Mouse (Mus musculus): Measurements from ENCODE around the gene Prrc2a. TPM values are rescaled to one million over a fixed set of nuclear protein-coding genes. Genes with fewer than 3 reads are reported as not detected.
A peak's percentile ranks its signal among the peaks of the same experiment; 100 is the strongest.

Prrc2a gene
- polyA plus RNA-seq, 1 experiment from 2014 or later, result 125 TPM

DNA sequence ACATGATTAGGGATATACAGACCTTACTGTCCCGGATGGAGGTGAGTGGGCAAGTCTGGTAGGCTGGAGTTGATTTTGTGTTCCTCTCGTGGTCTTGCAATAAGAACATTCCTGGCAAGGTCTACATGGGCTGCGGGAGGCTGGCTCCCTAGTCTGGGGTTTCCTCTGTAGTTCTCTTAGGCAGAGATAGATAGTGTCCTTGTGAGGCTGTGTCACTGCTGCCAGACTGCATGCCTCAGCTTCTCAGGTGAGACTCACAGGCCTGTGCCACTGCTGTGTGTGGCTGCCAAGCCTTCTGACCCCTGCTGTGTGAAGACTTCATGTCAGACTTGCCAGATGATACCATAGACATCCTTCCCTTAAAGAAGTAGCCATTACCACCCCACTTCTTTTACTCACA lies 25.4 kb downstream of the Prrc2a start:
- Histone ChIP-seq H3K9ac (no peak overlapping the region), H3K4me1 (replicated peaks) (peaks cover 10% of the 10 kb centered on the region), H3K27me3 (replicated peaks) (no peaks in the 10 kb centered on the region), H3K27ac (no peak overlapping the region), H3K4me2 (replicated peaks) (no peak overlapping the region), H3K36me3 (peaks cover 61% of the 10 kb centered on the region), H3K9me3 (no peaks in the 10 kb centered on the region), H3K4me3 (replicated peaks) (no peak overlapping the region)
- ATAC-seq, result no peak
- 91% methylated on average over 3 of the region's 3 CpGs for WGBS

DNA sequence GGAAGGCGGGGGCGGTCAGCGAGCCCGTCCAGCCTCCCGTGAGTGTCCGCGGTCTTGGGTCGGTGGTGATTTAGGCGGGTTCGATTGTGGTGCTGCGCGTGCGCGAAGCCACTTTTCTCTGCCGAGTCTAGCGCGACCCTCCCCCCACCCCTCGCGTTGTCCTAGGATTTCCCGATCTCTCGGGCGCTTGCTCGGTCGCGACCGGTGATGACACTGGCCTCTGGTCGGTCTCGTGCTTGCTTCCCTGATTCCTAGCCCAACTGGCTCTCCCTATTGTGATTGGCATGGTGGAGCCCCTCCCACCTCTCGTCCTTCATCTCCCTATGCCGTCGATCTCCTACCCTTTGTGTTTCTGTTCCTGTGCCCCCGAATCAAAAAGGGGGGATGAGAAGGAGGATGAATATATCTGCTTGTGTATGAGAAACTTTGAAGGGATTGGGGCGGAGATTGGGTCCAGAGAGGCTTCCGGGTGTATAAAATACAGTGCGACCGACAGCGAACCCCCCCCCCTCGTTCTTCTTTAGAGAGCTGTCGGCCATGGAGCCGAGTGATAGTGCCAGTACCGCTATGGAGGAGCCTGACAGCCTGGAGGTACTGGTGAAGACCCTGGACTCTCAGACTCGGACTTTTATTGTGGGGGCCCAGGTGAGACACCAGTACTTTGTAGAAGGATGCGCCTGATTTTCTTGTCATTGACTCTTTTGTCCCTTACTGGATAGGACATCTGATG lies 28.9 kb downstream of the Prrc2a start:
- H3K4me3 ChIP-seq (replicated peaks), result peak overlapping the region; percentile 68
- H3K27me3 ChIP-seq (replicated peaks), result no peaks in the 10 kb centered on the region
- peak overlapping the region; percentile 76 for H3K9ac ChIP-seq
- under 1% methylated on average over 43 of the region's 43 CpGs for WGBS
- H3K27ac ChIP-seq, result peak overlapping the region; percentile 95
- H3K4me1 ChIP-seq (replicated peaks), result peaks cover 10% of the 10 kb centered on the region
- H3K36me3 ChIP-seq, result peaks cover 26% of the 10 kb centered on the region
- peak; percentile 67 for ATAC-seq
- H3K9me3 ChIP-seq, result no peaks in the 10 kb centered on the region
- peak overlapping the region; percentile 69 for H3K4me2 ChIP-seq (replicated peaks)

DNA sequence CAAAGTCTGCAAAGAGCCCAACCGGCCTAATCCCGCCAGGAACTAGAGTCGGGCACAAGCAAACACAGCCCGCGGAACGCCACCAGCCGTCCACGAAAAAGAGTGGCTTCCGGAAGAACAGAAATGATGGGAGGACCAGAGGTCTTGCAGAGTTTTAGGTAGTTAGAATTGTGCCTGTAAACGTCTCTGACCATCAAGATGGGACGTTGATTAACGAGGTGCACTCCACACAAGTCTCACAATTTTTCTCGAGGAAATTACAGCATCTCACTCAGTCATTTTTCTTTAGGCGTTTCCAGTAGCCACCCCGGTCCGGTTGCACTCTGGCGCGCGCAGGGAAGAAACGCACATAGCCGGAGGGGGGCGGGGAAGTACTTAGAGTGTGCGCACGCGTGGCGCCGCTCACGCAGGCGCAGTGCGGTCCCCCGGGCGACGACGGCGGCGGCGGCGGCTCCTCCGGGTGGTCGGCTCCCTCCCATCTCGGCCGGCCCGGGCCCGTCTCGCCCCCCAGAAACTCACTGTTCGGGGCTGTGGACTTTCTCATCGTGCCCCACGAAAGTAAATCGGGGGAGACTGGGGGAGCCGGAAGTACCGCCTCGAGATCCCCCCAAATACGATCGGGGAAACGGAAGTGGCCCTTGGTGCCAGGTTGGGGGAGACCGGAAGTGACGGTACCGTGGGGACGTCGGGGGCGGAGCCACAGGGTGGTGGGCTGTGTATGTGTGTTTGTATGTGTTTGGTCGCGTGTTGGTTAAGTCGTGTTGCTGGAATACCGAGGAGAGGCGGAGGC lies 29.7 kb downstream of the Prrc2a start, which contains the start of gene Bag6:
Gene Bag6, plus strand, starts transcription at position 378 of the 790 bp plus-strand sequence.
- WGBS, result under 1% methylated on average over 66 of the region's 66 CpGs
- H3K4me1 ChIP-seq (replicated peaks), result peaks cover 10% of the 10 kb centered on the region
- H3K4me2 ChIP-seq (replicated peaks), result peak within 1 kb of the TSS; percentile 69
- peak; percentile 95 for ATAC-seq
- H3K4me3 ChIP-seq (replicated peaks), result peak within 1 kb of the TSS; percentile 68
- H3K9ac ChIP-seq, result peak within 1 kb of the TSS; percentile 76
- peak within 1 kb of the TSS; percentile 95 for H3K27ac ChIP-seq
- H3K9me3 ChIP-seq, result no peaks in the 10 kb centered on the region
- H3K36me3 ChIP-seq, result peaks cover 18% of the 10 kb centered on the region
- H3K27me3 ChIP-seq (replicated peaks), result no peaks in the 10 kb centered on the region

DNA sequence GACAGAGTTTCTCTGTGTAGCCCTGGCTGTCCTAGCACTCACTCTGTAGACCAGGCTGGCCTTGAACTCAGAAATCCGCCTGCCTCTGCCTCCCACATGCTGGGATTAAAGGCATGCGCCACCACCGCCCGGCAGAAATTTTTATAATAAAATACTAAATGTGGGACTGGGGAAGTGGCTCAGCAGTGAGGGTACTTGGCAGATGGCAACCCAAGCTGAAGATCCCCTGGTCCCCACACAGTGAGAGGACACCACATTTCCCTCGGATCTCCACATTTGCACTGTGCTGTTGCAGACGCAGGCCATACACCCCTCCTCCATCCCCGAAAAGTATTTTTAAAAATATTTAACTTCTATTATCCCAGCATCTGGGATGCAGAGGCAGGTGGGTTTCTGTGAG lies 31.2 kb downstream of the Prrc2a start:
- Histone ChIP-seq H3K9ac (no peak overlapping the region), H3K36me3 (peaks cover 4% of the 10 kb centered on the region)
- 95% methylated on average over 7 of the region's 7 CpGs for WGBS

DNA sequence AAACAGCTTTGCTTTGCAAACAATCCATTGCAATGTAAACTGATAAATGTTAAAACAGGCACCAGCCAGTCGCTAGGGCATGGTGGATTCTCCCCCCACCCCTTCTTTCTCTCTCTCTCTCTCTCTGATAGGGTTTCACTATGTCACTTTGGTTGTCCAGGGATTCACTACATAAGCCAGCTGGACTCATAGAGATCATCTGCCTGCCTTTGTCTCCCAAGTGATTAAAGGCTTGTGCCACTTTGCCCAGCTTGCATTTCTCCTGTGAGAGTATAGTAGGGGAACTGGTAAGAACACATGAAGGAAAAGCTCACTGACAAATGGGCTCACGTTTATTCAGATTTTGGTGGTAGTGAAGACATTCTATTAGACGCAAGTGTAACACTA lies 32.5 kb downstream of the Prrc2a start:
- no peak for ATAC-seq
- 0 out of 2 replicates have a peak, but pooled peaks cover 3% of the 10 kb centered on the region for H3K36me3 ChIP-seq
- H3K27ac ChIP-seq, result no peak overlapping the region
- no peak overlapping the region for H3K9ac ChIP-seq
- no peaks in the 10 kb centered on the region for H3K9me3 ChIP-seq
- no peak overlapping the region for H3K4me2 ChIP-seq (replicated peaks)
- H3K27me3 ChIP-seq (replicated peaks), result no peaks in the 10 kb centered on the region
- no peak overlapping the region for H3K4me3 ChIP-seq (replicated peaks)
- H3K4me1 ChIP-seq (replicated peaks), result peaks cover 14% of the 10 kb centered on the region
- 64% methylated on average over 3 of the region's 3 CpGs for WGBS

More for the DNA sequence above, 31.2 kb downstream of the Prrc2a start:
- Histone ChIP-seq H3K27me3 (replicated peaks) (no peaks in the 10 kb centered on the region), H3K27ac (no peak overlapping the region), H3K4me1 (replicated peaks) (peaks cover 10% of the 10 kb centered on the region), H3K4me2 (replicated peaks) (no peak overlapping the region), H3K9me3 (no peaks in the 10 kb centered on the region), H3K4me3 (replicated peaks) (no peak overlapping the region)
- no peak for ATAC-seq

GRCm38 (mm10) chr17:35131500-35132173 lies 33.1 kb downstream of the Prrc2a start, which contains the start of gene Apom:
Gene Apom (minus strand): TSS chr17:35132050.
- H3K27ac ChIP-seq, result no peak within 1 kb of the TSS
- H3K4me3 ChIP-seq (replicated peaks), result no peak within 1 kb of the TSS
- no peak for ATAC-seq
- H3K4me2 ChIP-seq (replicated peaks), result no peak within 1 kb of the TSS
- WGBS, result 69% methylated on average over 15 of the region's 15 CpGs
- H3K9ac ChIP-seq, result no peak within 1 kb of the TSS
- no peaks in the 10 kb centered on the region for H3K9me3 ChIP-seq
- H3K27me3 ChIP-seq (replicated peaks), result no peaks in the 10 kb centered on the region
- H3K4me1 ChIP-seq (replicated peaks), result peaks cover 18% of the 10 kb centered on the region
- 0 out of 2 replicates have a peak, but pooled peaks cover 3% of the 10 kb centered on the region for H3K36me3 ChIP-seq

GRCm38 (mm10) chr17:35131038-35131437 lies 33.7 kb downstream of the Prrc2a start:
- no peak for ATAC-seq
- Histone ChIP-seq H3K4me2 (replicated peaks) (no peak overlapping the region), H3K27me3 (replicated peaks) (no peaks in the 10 kb centered on the region), H3K4me3 (replicated peaks) (no peak overlapping the region), H3K4me1 (replicated peaks) (peaks cover 14% of the 10 kb centered on the region), H3K9ac (no peak overlapping the region), H3K9me3 (no peaks in the 10 kb centered on the region), H3K27ac (no peak overlapping the region), H3K36me3 (0 out of 2 replicates have a peak, but pooled peaks cover 3% of the 10 kb centered on the region)
- 85% methylated on average over 8 of the region's 8 CpGs for WGBS

- Histone ChIP-seq H3K36me3 (0 out of 2 replicates have a peak, but pooled peaks cover 3% of the 10 kb centered on the region), H3K9me3 (no peaks in the 10 kb centered on the region), H3K27me3 (replicated peaks) (no peaks in the 10 kb centered on the region), H3K4me1 (replicated peaks) (peaks cover 24% of the 10 kb centered on the region), H3K4me2 (replicated peaks) (no peak overlapping the region), H3K4me3 (replicated peaks) (no peak overlapping the region), H3K9ac (no peak overlapping the region), H3K27ac (no peak overlapping the region)
- 72% methylated on average over 11 of the region's 11 CpGs for WGBS
- no peak for ATAC-seq
Observed at GRCm38 (mm10) chr17:35128996-35129395, 35.7 kb downstream of the Prrc2a start.

DNA sequence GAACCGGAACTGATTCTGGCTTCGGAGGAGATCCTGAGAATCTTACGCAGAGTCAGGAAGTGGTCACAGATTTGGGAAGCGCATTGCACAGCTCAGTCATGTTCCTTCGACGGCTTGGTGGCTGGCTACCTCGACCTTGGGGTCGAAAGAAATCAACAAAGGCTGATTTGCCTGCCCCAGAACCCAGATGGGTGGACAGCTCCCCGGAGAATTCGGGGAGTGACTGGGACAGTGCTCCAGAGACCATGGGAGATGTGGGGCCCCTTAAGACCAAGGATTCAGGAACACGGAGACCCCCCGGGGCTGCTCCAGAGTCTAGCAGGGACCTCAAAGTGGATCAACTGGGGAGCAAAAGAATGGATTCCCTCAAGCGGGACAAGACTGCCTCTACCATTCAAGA lies 37.7 kb downstream of the Prrc2a start:
- Histone ChIP-seq H3K36me3 (0 out of 2 replicates have a peak, but pooled peaks cover 3% of the 10 kb centered on the region), H3K9me3 (no peaks in the 10 kb centered on the region), H3K4me2 (replicated peaks) (peak overlapping the region; percentile 79), H3K4me1 (replicated peaks) (peaks cover 27% of the 10 kb centered on the region), H3K4me3 (replicated peaks) (peak overlapping the region; percentile 56), H3K27me3 (replicated peaks) (no peaks in the 10 kb centered on the region), H3K9ac (peak overlapping the region; percentile 57), H3K27ac (0 out of 2 replicates have a peak overlapping the region, but pooled peaks have one; percentile 78)
- no peak for ATAC-seq
- WGBS, result 59% methylated on average over 13 of the region's 13 CpGs

DNA sequence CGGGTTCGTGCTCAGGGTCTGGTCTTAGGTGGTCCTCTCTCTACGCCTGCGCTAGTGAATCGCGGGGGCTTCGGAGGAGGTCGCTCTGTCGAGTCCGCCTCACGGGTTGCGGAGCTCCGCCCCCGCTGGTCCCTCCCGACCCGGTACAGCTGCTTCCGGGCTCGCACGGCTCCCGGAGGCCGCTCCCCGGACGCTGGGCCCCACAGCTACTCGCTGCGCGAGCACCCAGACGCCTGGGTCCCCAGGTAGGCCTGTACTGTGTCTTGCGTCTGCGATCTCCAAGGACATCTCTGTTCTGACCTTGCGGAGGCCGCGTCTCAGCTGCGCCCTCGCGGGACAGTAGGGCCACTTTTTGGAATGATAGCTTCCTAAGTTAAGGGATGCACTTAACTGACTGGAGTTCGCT lies 38.5 kb downstream of the Prrc2a start, which contains the start of gene D17H6S53E:
Gene D17H6S53E, plus strand, starts transcription at position 168 of the 406 bp plus-strand sequence.
- Histone ChIP-seq H3K4me2 (replicated peaks) (peak within 1 kb of the TSS; percentile 79), H3K27me3 (replicated peaks) (no peaks in the 10 kb centered on the region), H3K36me3 (0 out of 2 replicates have a peak, but pooled peaks cover 3% of the 10 kb centered on the region), H3K27ac (peak within 1 kb of the TSS; percentile 78), H3K4me1 (replicated peaks) (peaks cover 27% of the 10 kb centered on the region), H3K9ac (peak within 1 kb of the TSS; percentile 57), H3K9me3 (no peaks in the 10 kb centered on the region), H3K4me3 (replicated peaks) (peak within 1 kb of the TSS; percentile 56)
- under 1% methylated on average over 36 of the region's 36 CpGs for WGBS
- ATAC-seq, result peak; percentile 73

GRCm38 (mm10) chr17:35125578-35125977 lies 39.1 kb downstream of the Prrc2a start:
- WGBS, result 23% methylated on average over 6 of the region's 6 CpGs
- Histone ChIP-seq H3K27me3 (replicated peaks) (no peaks in the 10 kb centered on the region), H3K9ac (peak overlapping the region; percentile 57), H3K4me1 (replicated peaks) (peaks cover 27% of the 10 kb centered on the region), H3K4me2 (replicated peaks) (peak overlapping the region; percentile 79), H3K36me3 (0 out of 2 replicates have a peak, but pooled peaks cover 3% of the 10 kb centered on the region), H3K9me3 (no peaks in the 10 kb centered on the region), H3K27ac (peak overlapping the region; percentile 78), H3K4me3 (replicated peaks) (peak overlapping the region; percentile 56)
- ATAC-seq, result no peak
